Mouse (Mus musculus): ENCODE measurements around the gene Slc5a11. TPM values are rescaled to one million over a fixed set of nuclear protein-coding genes. Genes with fewer than 3 reads are reported as not detected.

Gene Slc5a11
- total and polyA plus RNA-seq, 2 experiments from 2014 or later = 0.10 TPM; not detected in 1

DNA sequence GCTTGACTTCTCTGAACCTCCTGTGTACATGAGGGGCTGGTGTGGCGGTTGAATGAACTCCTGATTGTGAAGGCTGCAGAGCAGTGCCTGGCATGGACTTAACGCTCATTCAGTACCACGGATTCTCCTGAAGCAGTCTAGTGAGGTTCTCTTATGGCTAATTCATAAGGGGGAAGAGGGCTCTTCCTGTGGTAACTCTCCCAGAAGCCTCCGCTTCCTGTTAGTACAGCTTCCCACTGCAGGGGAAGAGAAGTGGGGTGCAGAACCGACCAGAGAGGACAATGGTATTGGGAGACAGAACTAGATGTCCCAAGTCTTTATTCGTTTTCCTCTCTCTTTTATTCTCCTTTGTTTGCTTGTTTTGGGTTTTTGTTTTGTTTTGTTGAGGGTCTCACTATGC, 25.5 kb downstream of the Slc5a11 start:
- no peak overlapping the region for H3K27ac ChIP-seq (ENCODE audit: low read depth)
- no peaks in the 10 kb centered on the region for H3K9me3 ChIP-seq (replicated peaks; ENCODE audit: control insufficient read depth, low read length)
- no peak overlapping the region for H3K4me3 ChIP-seq (ENCODE audit: low read depth, low read length)
- 0 out of 2 replicates have a peak overlapping the region, but pooled peaks have one; percentile 6 for H3K4me2 ChIP-seq (ENCODE audit: low read depth, low read length)
- TF ChIP-seq CTCF (IDR thresholded peaks at IDR 0.05; ENCODE audit: low read depth) (no peak), EP300 (IDR thresholded peaks at IDR 0.05; ENCODE audit: low read depth) (no peak)
- H3K9ac ChIP-seq (replicated peaks; ENCODE audit: low read depth, low read length) = no peak overlapping the region
- no peak for ATAC-seq (ENCODE audit: insufficient read depth, low read depth)
- H3K4me1 ChIP-seq (ENCODE audit: control insufficient read depth, insufficient read depth) = peaks cover 10% of the 10 kb centered on the region; the same call in 1 of the 2 replicates
- WGBS = 63% methylated on average over 6 of the region's 6 CpGs
- no peaks in the 10 kb centered on the region for H3K36me3 ChIP-seq (replicated peaks; ENCODE audit: control insufficient read depth, insufficient read depth, low read length)
- H3K27me3 ChIP-seq (ENCODE audit: control insufficient read depth, insufficient read depth, low read length) = no peaks in the 10 kb centered on the region
- DNase-seq (ENCODE audit: low spot score) = no peak

- WGBS = 89% methylated on average over 7 of the region's 7 CpGs
- no peak for TF ChIP-seq EP300 (IDR thresholded peaks at IDR 0.05; ENCODE audit: low read depth)
- TF ChIP-seq CTCF (IDR thresholded peaks at IDR 0.05; ENCODE audit: low read depth) = no peak
- no peaks in the 10 kb centered on the region for H3K27me3 ChIP-seq (ENCODE audit: control insufficient read depth, insufficient read depth, low read length)
- ATAC-seq (ENCODE audit: insufficient read depth, low read depth) = no peak
- DNase-seq (ENCODE audit: low spot score) = no peak
- H3K9me3 ChIP-seq (replicated peaks; ENCODE audit: control insufficient read depth, low read length) = no peaks in the 10 kb centered on the region
- H3K27ac ChIP-seq (ENCODE audit: low read depth) = no peak overlapping the region
- no peaks in the 10 kb centered on the region for H3K36me3 ChIP-seq (replicated peaks; ENCODE audit: control insufficient read depth, insufficient read depth, low read length)
- H3K9ac ChIP-seq (replicated peaks; ENCODE audit: low read depth, low read length) = no peak overlapping the region
- H3K4me1 ChIP-seq (ENCODE audit: control insufficient read depth, insufficient read depth) = peaks cover 10% of the 10 kb centered on the region; the same call in 1 of the 2 replicates
- H3K4me2 ChIP-seq (ENCODE audit: low read depth, low read length) = no peak overlapping the region
- no peak overlapping the region for H3K4me3 ChIP-seq (ENCODE audit: low read depth, low read length)
Observed at GRCm38 (mm10) chr7:123242241-123242640, 27.7 kb downstream of the Slc5a11 start.

- H3K9ac ChIP-seq (replicated peaks; ENCODE audit: low read depth, low read length) = no peak overlapping the region
- no peaks in the 10 kb centered on the region for H3K36me3 ChIP-seq (replicated peaks; ENCODE audit: control insufficient read depth, insufficient read depth, low read length)
- no peak overlapping the region for H3K4me2 ChIP-seq (ENCODE audit: low read depth, low read length)
- no peak for DNase-seq (ENCODE audit: low spot score)
- no peaks in the 10 kb centered on the region for H3K27me3 ChIP-seq (ENCODE audit: control insufficient read depth, insufficient read depth, low read length)
- ATAC-seq (ENCODE audit: insufficient read depth, low read depth) = no peak
- H3K4me3 ChIP-seq (ENCODE audit: low read depth, low read length) = no peak overlapping the region
- H3K27ac ChIP-seq (ENCODE audit: low read depth) = no peak overlapping the region
- TF ChIP-seq EP300 (IDR thresholded peaks at IDR 0.05; ENCODE audit: low read depth) (no peak), CTCF (IDR thresholded peaks at IDR 0.05; ENCODE audit: low read depth) (no peak)
- H3K4me1 ChIP-seq (ENCODE audit: control insufficient read depth, insufficient read depth) = peaks cover 10% of the 10 kb centered on the region; the same call in 1 of the 2 replicates
- no peaks in the 10 kb centered on the region for H3K9me3 ChIP-seq (replicated peaks; ENCODE audit: control insufficient read depth, low read length)
- 13% methylated on average over 1 of the region's 1 CpGs for WGBS
Observed at GRCm38 (mm10) chr7:123244833-123245232, 30.3 kb downstream of the Slc5a11 start.

GRCm38 (mm10) chr7:123246504-123247084, 32.0 kb downstream of the Slc5a11 start:
- Histone ChIP-seq H3K27me3 (ENCODE audit: control insufficient read depth, insufficient read depth, low read length) (no peaks in the 10 kb centered on the region), H3K9ac (replicated peaks; ENCODE audit: low read depth, low read length) (no peak overlapping the region), H3K27ac (ENCODE audit: low read depth) (no peak overlapping the region), H3K36me3 (replicated peaks; ENCODE audit: control insufficient read depth, insufficient read depth, low read length) (no peaks in the 10 kb centered on the region), H3K4me1 (ENCODE audit: control insufficient read depth, insufficient read depth) (peaks cover 10% of the 10 kb centered on the region; the same call in 1 of the 2 replicates), H3K9me3 (replicated peaks; ENCODE audit: control insufficient read depth, low read length) (no peaks in the 10 kb centered on the region), H3K4me2 (ENCODE audit: low read depth, low read length) (no peak overlapping the region), H3K4me3 (ENCODE audit: low read depth, low read length) (no peak overlapping the region)
- DNase-seq (ENCODE audit: low spot score) (no peak), ATAC-seq (ENCODE audit: insufficient read depth, low read depth) (no peak)
- WGBS = 54% methylated on average over 4 of the region's 4 CpGs
- TF ChIP-seq EP300 (IDR thresholded peaks at IDR 0.05; ENCODE audit: low read depth) = no peak
- no peak for TF ChIP-seq CTCF (IDR thresholded peaks at IDR 0.05; ENCODE audit: low read depth)

DNA sequence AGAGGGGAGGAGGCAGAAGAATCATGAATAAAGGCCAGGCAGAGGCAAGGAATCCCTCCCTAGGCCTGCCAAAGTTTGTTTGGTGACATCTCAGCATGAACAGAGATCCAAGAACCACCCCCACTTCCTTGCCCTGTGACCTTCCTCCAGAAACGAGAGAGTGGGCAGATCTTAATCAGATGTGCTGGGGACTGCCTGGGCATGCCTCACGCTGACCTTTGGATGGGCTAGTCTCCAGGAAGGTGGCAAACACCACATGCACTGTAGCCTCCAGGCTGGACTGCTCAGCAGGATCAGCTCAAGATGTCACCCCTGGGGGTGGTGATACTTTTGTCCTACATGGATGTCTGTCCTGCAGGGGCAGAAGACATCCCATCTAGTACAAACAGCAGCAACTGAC, 33.6 kb downstream of the Slc5a11 start:
- Histone ChIP-seq H3K4me2 (ENCODE audit: low read depth, low read length) (no peak overlapping the region), H3K4me1 (ENCODE audit: control insufficient read depth, insufficient read depth) (peaks cover 10% of the 10 kb centered on the region; the same call in 1 of the 2 replicates), H3K4me3 (ENCODE audit: low read depth, low read length) (no peak overlapping the region), H3K9me3 (replicated peaks; ENCODE audit: control insufficient read depth, low read length) (no peaks in the 10 kb centered on the region), H3K27ac (ENCODE audit: low read depth) (no peak overlapping the region), H3K27me3 (ENCODE audit: control insufficient read depth, insufficient read depth, low read length) (no peaks in the 10 kb centered on the region), H3K36me3 (replicated peaks; ENCODE audit: control insufficient read depth, insufficient read depth, low read length) (no peaks in the 10 kb centered on the region), H3K9ac (replicated peaks; ENCODE audit: low read depth, low read length) (no peak overlapping the region)
- TF ChIP-seq CTCF (IDR thresholded peaks at IDR 0.05; ENCODE audit: low read depth) (no peak), EP300 (IDR thresholded peaks at IDR 0.05; ENCODE audit: low read depth) (no peak)
- 64% methylated on average over 2 of the region's 2 CpGs for WGBS
- ATAC-seq (ENCODE audit: insufficient read depth, low read depth) (no peak), DNase-seq (ENCODE audit: low spot score) (no peak)

DNA sequence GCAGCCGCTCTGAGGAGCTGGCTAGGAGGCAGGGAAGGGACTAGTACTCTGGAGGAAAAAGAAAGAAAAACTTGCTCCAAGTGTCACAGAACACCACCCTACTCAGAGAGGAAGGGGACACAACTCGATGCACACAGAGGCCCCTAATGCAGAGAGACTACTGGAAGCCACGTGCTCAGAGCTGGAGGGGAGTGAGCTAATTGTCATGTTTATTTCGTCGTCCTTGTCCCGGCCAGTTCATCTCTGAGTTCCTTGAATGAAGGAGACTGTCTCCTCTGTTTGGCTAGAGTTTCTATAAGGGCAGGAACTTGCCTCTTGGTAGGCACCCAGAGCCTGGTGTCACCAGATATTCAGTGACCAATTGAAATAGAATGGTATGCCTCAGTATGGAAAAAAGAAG, 36.8 kb downstream of the Slc5a11 start:
- WGBS = 55% methylated on average over 6 of the region's 6 CpGs
- DNase-seq (ENCODE audit: low spot score) (no peak), ATAC-seq (ENCODE audit: insufficient read depth, low read depth) (no peak)
- Histone ChIP-seq H3K9ac (replicated peaks; ENCODE audit: low read depth, low read length) (no peak overlapping the region), H3K4me2 (ENCODE audit: low read depth, low read length) (no peak overlapping the region), H3K27ac (ENCODE audit: low read depth) (no peak overlapping the region), H3K36me3 (replicated peaks; ENCODE audit: control insufficient read depth, insufficient read depth, low read length) (no peaks in the 10 kb centered on the region), H3K4me3 (ENCODE audit: low read depth, low read length) (no peak overlapping the region), H3K4me1 (ENCODE audit: control insufficient read depth, insufficient read depth) (no peaks in the 10 kb centered on the region), H3K9me3 (replicated peaks; ENCODE audit: control insufficient read depth, low read length) (no peaks in the 10 kb centered on the region), H3K27me3 (ENCODE audit: control insufficient read depth, insufficient read depth, low read length) (no peaks in the 10 kb centered on the region)
- TF ChIP-seq CTCF (IDR thresholded peaks at IDR 0.05; ENCODE audit: low read depth) = no peak
- TF ChIP-seq EP300 (IDR thresholded peaks at IDR 0.05; ENCODE audit: low read depth) = no peak

Measured in heart, postnatal 0 days (tissue).